Mouse (Mus musculus) ZHBTc4 (cell line): ENCODE data around the gene Mon2.
A peak's percentile ranks its signal among the peaks of the same experiment; 100 is the strongest.

Experiments used
- DNase-seq: peaks from one replicate; pipeline ENCODE4 v3.0.0-alpha.2; 2011; ENCODE audit warnings: low read depth, low spot score

The Mon2 gene

GRCm38 (mm10) chr10:122963463-122964240 is 112.7 kb downstream of the Mon2 start:
- DNase-seq, result peak; percentile 35

- no peak for DNase-seq
These were observed 113.7 kb downstream of the Mon2 start for GRCm38 (mm10) chr10:122962651-122963050.

GRCm38 (mm10) chr10:122961494-122961893 is 114.8 kb downstream of the Mon2 start:
- DNase-seq, result no peak

GRCm38 (mm10) chr10:122960738-122961137 is 115.6 kb downstream of the Mon2 start:
- DNase-seq, result no peak

- DNase-seq, result no peak
These were observed 116.1 kb downstream of the Mon2 start for GRCm38 (mm10) chr10:122960216-122960615.

- DNase-seq, result no peak
These were observed 117.6 kb downstream of the Mon2 start for GRCm38 (mm10) chr10:122958699-122959098.

GRCm38 (mm10) chr10:122957918-122958317 is 118.4 kb downstream of the Mon2 start:
- no peak for DNase-seq

GRCm38 (mm10) chr10:122953576-122953975 is 122.7 kb downstream of the Mon2 start:
- no peak for DNase-seq

- DNase-seq, result no peak
These were observed 125.3 kb downstream of the Mon2 start for GRCm38 (mm10) chr10:122950966-122951365.

GRCm38 (mm10) chr10:122944888-122945287 is 131.4 kb downstream of the Mon2 start:
- DNase-seq, result no peak

- DNase-seq, result no peak
These were observed 132.5 kb downstream of the Mon2 start for GRCm38 (mm10) chr10:122943824-122944223.

GRCm38 (mm10) chr10:122942771-122943170 is 133.5 kb downstream of the Mon2 start:
- DNase-seq, result peak; percentile 65
